Mouse (Mus musculus) brain, embryonic 14.5 days (tissue): ENCODE data around the gene Pou3f1.

ENCODE experiments used
- CTCF ChIP-seq: fragments of 200-500 bp; IDR thresholded peaks from 2 replicates; pipeline ENCODE4 v1.5.1; 2012; ENCODE audit warnings: inconsistent platforms, mild to moderate bottlenecking, moderate library complexity, borderline replicate concordance; ENCODE audit not compliant: insufficient read depth, insufficient read length; ENCODE audit errors: extremely low read depth
- POLR2A ChIP-seq: fragments of 200-500 bp; IDR thresholded peaks from 2 replicates; pipeline ENCODE4 v1.6.1; 2012; ENCODE audit warnings: mild to moderate bottlenecking, inconsistent platforms, borderline replicate concordance; ENCODE audit not compliant: poor library complexity, insufficient read depth, insufficient read length, severe bottlenecking; ENCODE audit errors: extremely low read depth

DNA sequence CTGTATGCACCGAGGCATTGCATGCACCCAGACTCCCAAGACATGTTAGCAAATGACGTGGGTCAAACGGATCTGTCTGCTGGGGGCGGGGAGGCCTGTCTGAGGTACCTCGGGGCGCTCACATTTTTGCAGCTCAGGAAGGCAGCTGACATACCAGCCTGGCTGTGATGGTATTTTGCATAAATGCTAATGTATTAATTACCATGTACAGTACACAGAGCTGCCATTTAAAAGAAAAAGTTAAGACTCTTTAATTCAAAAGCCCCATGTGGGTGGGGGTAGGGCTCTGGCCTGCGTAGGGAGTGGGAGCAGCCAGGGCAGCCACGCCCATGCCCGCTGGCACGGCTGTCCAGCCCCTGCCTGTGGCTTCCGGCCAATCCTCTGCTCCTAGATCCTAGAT lies 35.2 kb upstream of the Pou3f1 start:
- TF ChIP-seq CTCF, result no peak
- no peak for TF ChIP-seq POLR2A
